ENCODE assay signal across 8 mouse cellular contexts in genomic region chr9:61435191-61435989, GRCm38 (mm10).
DNase-seq lines count a peak whose midpoint lies in the region; ATAC-seq and TF ChIP-seq lines count a peak whose summit lies in the region.

No protein-coding gene starts in this region.

- H3K9ac ChIP-seq in kidney, postnatal 0 days (ENCODE audit: low read depth, low read length): no peak overlapping the region
- H3K9ac ChIP-seq in intestine, embryonic 15.5 days: no peak overlapping the region

- no peaks in the 10 kb centered on the region for H3K27me3 ChIP-seq in kidney, postnatal 0 days (ENCODE audit: insufficient read depth, low read length)
- H3K27me3 ChIP-seq in kidney, adult 2 months (replicated peaks; ENCODE audit: control insufficient read depth, insufficient read depth, low read length): no peaks in the 10 kb centered on the region
- H3K27me3 ChIP-seq in intestine, embryonic 15.5 days (replicated peaks): no peaks in the 10 kb centered on the region

- ATAC-seq in kidney, postnatal 0 days (replicated peaks; ENCODE audit: low FRiP score, low read depth): 0 out of 2 replicates have a peak, but pooled peaks have one; percentile 52
- peak; percentile 85 for ATAC-seq in intestine, embryonic 15.5 days

- H3K4me1 ChIP-seq in kidney, postnatal 0 days (replicated peaks; ENCODE audit: insufficient read depth, low read length): no peaks in the 10 kb centered on the region
- no peaks in the 10 kb centered on the region for H3K4me1 ChIP-seq in kidney, adult 2 months (ENCODE audit: control insufficient read depth, insufficient read depth, low read length)
- H3K4me1 ChIP-seq in intestine, embryonic 15.5 days (replicated peaks): peaks cover 12% of the 10 kb centered on the region; the same call in 1 of the 2 replicates

- TF ChIP-seq POLR2A in kidney, adult 2 months (IDR thresholded peaks at IDR 0.05; ENCODE audit: low read depth, low read length): no peak

- TF ChIP-seq CTCF in kidney, postnatal 0 days (IDR thresholded peaks at IDR 0.05; ENCODE audit: low read depth): no peak
- TF ChIP-seq CTCF in kidney, adult 2 months (conservative IDR thresholded peaks at IDR 0.05; ENCODE audit: insufficient read depth, insufficient read length, low read depth, low read length): no peak

- no peaks in the 10 kb centered on the region for H3K9me3 ChIP-seq in kidney, postnatal 0 days (replicated peaks; ENCODE audit: low read length)
- H3K9me3 ChIP-seq in intestine, embryonic 15.5 days: no peaks in the 10 kb centered on the region

- no peak overlapping the region for H3K27ac ChIP-seq in kidney, postnatal 0 days
- no peak overlapping the region for H3K27ac ChIP-seq in kidney, adult 2 months (ENCODE audit: insufficient read depth, low read depth, low read length)
- H3K27ac ChIP-seq in intestine, embryonic 15.5 days: no peak overlapping the region
- H3K27ac ChIP-seq in macrophage: peak overlapping the region; percentile 72

- WGBS in kidney, postnatal 0 days: 41% methylated on average over 8 of the region's 8 CpGs
- WGBS in kidney, adult 2 months: 63% methylated on average over 8 of the region's 8 CpGs
- 37% methylated on average over 8 of the region's 8 CpGs for WGBS in intestine, embryonic 15.5 days
- 77% methylated on average over 8 of the region's 8 CpGs for WGBS in macrophage (ENCODE audit: missing documents)

- H3K79me2 ChIP-seq in macrophage (ENCODE audit: inconsistent target): no peaks in the 10 kb centered on the region

- H3K36me3 ChIP-seq in kidney, postnatal 0 days (ENCODE audit: insufficient read depth, low read length): no peaks in the 10 kb centered on the region
- no peaks in the 10 kb centered on the region for H3K36me3 ChIP-seq in kidney, adult 2 months (ENCODE audit: control insufficient read depth, insufficient read depth, low read length)
- no peaks in the 10 kb centered on the region for H3K36me3 ChIP-seq in intestine, embryonic 15.5 days
- H3K36me3 ChIP-seq in macrophage (ENCODE audit: inconsistent target): no peaks in the 10 kb centered on the region

- peak; percentile 56 for DNase-seq in kidney, postnatal 0 days (ENCODE audit: low spot score)
- DNase-seq in kidney, adult 2 months: no peak
- peak; percentile 91 for DNase-seq in NIH3T3 (ENCODE audit: low read depth)
- DNase-seq in fibroblast of lung, adult 2 months (ENCODE audit: low read depth): peak; percentile 91
- no peak for DNase-seq in frontal cortex, adult 2 months (ENCODE audit: extremely low spot score in 1 of 2, low spot score in 1 of 2)
- DNase-seq in layer of hippocampus, adult 18-20 months (ENCODE audit: low spot score in 2 of 2): no peak

- H3K4me2 ChIP-seq in kidney, postnatal 0 days (ENCODE audit: low read length): no peak overlapping the region
- no peak overlapping the region for H3K4me2 ChIP-seq in intestine, embryonic 15.5 days (replicated peaks)

- H3K4me3 ChIP-seq in kidney, postnatal 0 days (replicated peaks; ENCODE audit: low read depth, low read length): no peak overlapping the region
- H3K4me3 ChIP-seq in kidney, adult 2 months (ENCODE audit: insufficient read depth, low read depth, low read length): no peak overlapping the region
- no peak overlapping the region for H3K4me3 ChIP-seq in intestine, embryonic 15.5 days (replicated peaks)
- H3K4me3 ChIP-seq in macrophage (ENCODE audit: inconsistent target): no peak overlapping the region

Comparison
In these comparisons a context has a peak if more than half of its experiments do, and no peak if none do; other contexts are left out.
1. DNase-seq: peak in kidney, postnatal 0 days (single experiment), NIH3T3 (single experiment) and fibroblast of lung, adult 2 months (single experiment); none in kidney, adult 2 months (single experiment), frontal cortex, adult 2 months (0 of 2) and layer of hippocampus, adult 18-20 months (0 of 2).